Mouse (Mus musculus) gastrocnemius, postnatal 36 days (tissue): Measurements from ENCODE around the gene Ulk1. TPM values are rescaled to one million over a fixed set of nuclear protein-coding genes. Genes with fewer than 3 reads are reported as not detected.

ENCODE experiments used
- DNase-seq, 2 experiments: peaks; one replicate each; pipeline ENCODE4 v3.0.0; 2022
- intact Hi-C: fragments of 180-260 bp; cut with DNase I; formaldehyde crosslinking; loops from one replicate; pipeline ENCODE4 v1.15.1; 2025
- total RNA-seq, 2 experiments: library from RNA; stranded (reverse); gene quantifications; 2 replicates each; pipeline ENCODE4 v1.2.3; 2021

Ulk1 gene
- total RNA-seq, 2 experiments from 2014 or later = 46.3 to 49.4 TPM

- intact Hi-C loops = loop anchor here (5.0 kb wide), 1 partner anchor 35 kb away; the partner anchor contains the start of gene Ep400
- no peak for DNase-seq
Observed at GRCm38 (mm10) chr5:110807453-110807852, 2.4 kb downstream of the Ulk1 start.

GRCm38 (mm10) chr5:110806676-110807075, 3.2 kb downstream of the Ulk1 start:
- intact Hi-C loops = loop anchor here (5.0 kb wide), 1 partner anchor 34 kb away; the partner anchor contains the start of gene Ep400
- no peak for DNase-seq

- intact Hi-C loops = loop anchor here (5.0 kb wide), 1 partner anchor 34 kb away; the partner anchor contains the start of gene Ep400
- no peak for DNase-seq
Observed at GRCm38 (mm10) chr5:110806154-110806553, 3.7 kb downstream of the Ulk1 start.

- intact Hi-C loops = no loop called here
- no peak for DNase-seq
Observed at GRCm38 (mm10) chr5:110804012-110804743, 5.7 kb downstream of the Ulk1 start.

GRCm38 (mm10) chr5:110802809-110803208, 7.1 kb downstream of the Ulk1 start:
- DNase-seq = no peak
- intact Hi-C loops = no loop called here

- DNase-seq = no peak
- intact Hi-C loops = no loop called here
Observed at GRCm38 (mm10) chr5:110802186-110802585, 7.7 kb downstream of the Ulk1 start.

- intact Hi-C loops = no loop called here
- DNase-seq = no peak
Observed at GRCm38 (mm10) chr5:110801036-110801624, 8.8 kb downstream of the Ulk1 start.

- intact Hi-C loops = no loop called here
- DNase-seq = no peak
Observed at GRCm38 (mm10) chr5:110797696-110798095, 12.2 kb downstream of the Ulk1 start.

- intact Hi-C loops = no loop called here
- DNase-seq = no peak
Observed at GRCm38 (mm10) chr5:110794363-110794762, 15.5 kb downstream of the Ulk1 start.

GRCm38 (mm10) chr5:110788684-110789083, 21.2 kb downstream of the Ulk1 start:
- intact Hi-C loops = loop anchor here (5.0 kb wide), 3 partner anchors 49 to 424 kb away; partner anchors contain the start of genes Chek2 and Hscb
- DNase-seq = no peak

GRCm38 (mm10) chr5:110786081-110786835, 23.6 kb downstream of the Ulk1 start:
- no peak for DNase-seq
- intact Hi-C loops = loop anchor here (2.0 to 5.0 kb wide), 4 partner anchors 51 to 481 kb away; partner anchors contain the start of genes Chek2 and Hscb

- intact Hi-C loops = no loop called here
Observed at GRCm38 (mm10) chr5:110783150-110783549, 26.7 kb downstream of the Ulk1 start.

GRCm38 (mm10) chr5:110781529-110782238, 28.2 kb downstream of the Ulk1 start:
- DNase-seq = no peak
- intact Hi-C loops = no loop called here

More at GRCm38 (mm10) chr5:110783150-110783549, 26.7 kb downstream of the Ulk1 start:
- no peak for DNase-seq

- DNase-seq = peak in 1 of 2 experiments; percentile 16
- intact Hi-C loops = no loop called here
Observed at GRCm38 (mm10) chr5:110780761-110781528, 29.0 kb downstream of the Ulk1 start.

GRCm38 (mm10) chr5:110779998-110780760, 29.7 kb downstream of the Ulk1 start, which contains the start of gene Pus1:
Pus1 (minus strand) TSS chr5:110780659.
- intact Hi-C loops = no loop called here
- peak; percentile 90 to 92 for DNase-seq

- no peak for DNase-seq
- intact Hi-C loops = no loop called here
Observed at GRCm38 (mm10) chr5:110779276-110779997, 30.5 kb downstream of the Ulk1 start.

- DNase-seq = no peak
- intact Hi-C loops = no loop called here
Observed at GRCm38 (mm10) chr5:110778263-110778662, 31.6 kb downstream of the Ulk1 start.

- intact Hi-C loops = no loop called here
- DNase-seq = no peak
Observed at GRCm38 (mm10) chr5:110776141-110776540, 33.8 kb downstream of the Ulk1 start.
